Mouse (Mus musculus) ES-E14 (cell line): ENCODE data around the gene Prkag2.

ENCODE experiments used
- CHD2 ChIP-seq: IDR thresholded peaks from 2 replicates; pipeline ENCODE4 v1.6.1; 2014; ENCODE audit warnings: mild to moderate bottlenecking, low read depth, low read length, inconsistent platforms
- HCFC1 ChIP-seq: IDR thresholded peaks from 2 replicates; pipeline ENCODE4 v1.6.1; 2012; ENCODE audit warnings: low read length, inconsistent platforms, borderline replicate concordance; ENCODE audit not compliant: insufficient read depth
- ZC3H11A ChIP-seq: IDR thresholded peaks from 2 replicates; pipeline ENCODE4 v1.6.1; 2012; ENCODE audit warnings: low read depth, mild to moderate bottlenecking, inconsistent platforms, low read length, borderline replicate concordance
- ZNF384 ChIP-seq: IDR thresholded peaks from 2 replicates; pipeline ENCODE4 v1.6.1; 2012; ENCODE audit warnings: low read depth, low read length, inconsistent platforms

GRCm38 (mm10) chr5:25096431-25096830, 4.0 kb downstream of the Prkag2 start:
- no peak for TF ChIP-seq ZC3H11A
- no peak for TF ChIP-seq CHD2
- no peak for TF ChIP-seq HCFC1
- no peak for TF ChIP-seq ZNF384
